Mouse (Mus musculus): ENCODE measurements around the gene Ogg1.

- TF ChIP-seq CTCF (IDR thresholded peaks at IDR 0.05; ENCODE audit: extremely low read depth, insufficient read depth, insufficient read length, insufficient replicate concordance) (no peak), POLR2A (IDR thresholded peaks at IDR 0.05; ENCODE audit: low read depth, low read length) (no peak)
Observed at GRCm38 (mm10) chr6:113380480-113380879, 53.7 kb downstream of the Ogg1 start.

Data from spleen, adult 2 months (tissue).